Mouse (Mus musculus) lung, embryonic 15.5 days (tissue): Measurements from ENCODE around the gene Rfx4. TPM values are rescaled to one million over a fixed set of nuclear protein-coding genes. Genes with fewer than 3 reads are reported as not detected.

Experiments used
- ATAC-seq: fragments of 200-750 bp; cut with Nextera tagmentation; 2 replicates; pipeline ENCODE4 v1.8.0; 2017; ENCODE audit warnings: moderate number of reproducible peaks, borderline replicate concordance; ENCODE audit not compliant: low FRiP score, low TSS enrichment; ENCODE audit errors: extremely low read depth
- H3K27ac ChIP-seq: fragments of 300-500 bp; sonication (generic); 2 replicates; pipeline ENCODE4 v1.5.1; 2015; ENCODE audit warnings: moderate library complexity, mild to moderate bottlenecking, inconsistent platforms
- H3K27me3 ChIP-seq: fragments of 300-500 bp; sonication (generic); 2 replicates; pipeline ENCODE4 v1.6.1; 2015; ENCODE audit warnings: inconsistent platforms
- H3K36me3 ChIP-seq: fragments of 300-500 bp; sonication (generic); 2 replicates; pipeline ENCODE4 v1.6.1; 2015; ENCODE audit warnings: inconsistent platforms
- H3K4me1 ChIP-seq: fragments of 300-500 bp; sonication (generic); 2 replicates; pipeline ENCODE4 v1.6.1; 2015; ENCODE audit warnings: inconsistent platforms
- H3K4me2 ChIP-seq: fragments of 300-500 bp; sonication (generic); 2 replicates; pipeline ENCODE4 v1.6.1; 2015; ENCODE audit warnings: inconsistent platforms, mild to moderate bottlenecking, moderate library complexity
- H3K4me3 ChIP-seq: fragments of 300-500 bp; sonication (generic); 2 replicates; pipeline ENCODE4 v1.5.1; 2015; ENCODE audit warnings: mild to moderate bottlenecking, inconsistent platforms
- H3K9ac ChIP-seq: fragments of 300-500 bp; sonication (generic); 2 replicates; pipeline ENCODE4 v1.6.1; 2015; ENCODE audit warnings: inconsistent platforms
- H3K9me3 ChIP-seq: fragments of 300-500 bp; sonication (generic); 2 replicates; pipeline ENCODE4 v1.6.1; 2016; ENCODE audit warnings: inconsistent platforms
- WGBS: fragments of 180-500 bp; shearing (Covaris S2); methylation state at CpG from one replicate; pipeline ENCODE4 v1.1.7; 2015; 5-methylcytosine and 5-hydroxymethylcytosine counted together
- polyA plus RNA-seq: library from polyadenylated mRNA; unstranded; fragments of >200 nt; fragmentation: Nextera tagmentation; extraction: Ambion mirVana; gene quantifications from 2 replicates; pipeline ENCODE4 v1.2.1, GENCODE M21; 2015

Gene Rfx4
- polyA plus RNA-seq, 1 experiment from 2014 or later = not detected

DNA sequence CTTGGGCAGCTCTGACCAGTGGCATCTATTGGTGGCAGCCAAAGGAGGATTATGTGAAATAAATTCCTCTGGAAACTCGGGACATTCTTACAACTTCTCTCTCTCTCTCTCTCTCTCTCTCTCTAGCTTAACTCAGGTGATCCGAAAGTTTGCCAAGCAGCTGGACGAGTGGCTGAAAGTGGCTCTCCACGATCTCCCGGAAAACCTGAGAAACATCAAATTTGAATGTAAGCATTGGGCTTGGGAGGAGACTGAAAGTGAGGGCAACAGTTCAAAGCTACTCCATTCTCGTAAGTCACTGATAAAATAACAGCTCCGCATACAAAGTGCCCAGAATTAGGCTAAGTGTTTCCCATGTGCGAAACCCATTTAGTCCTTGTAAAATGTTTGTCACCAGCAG, 102.5 kb downstream of the Rfx4 start:
- Histone ChIP-seq H3K4me2 (peak overlapping the region; percentile 13; the same call in 1 of the 2 replicates), H3K9ac (no peak overlapping the region), H3K27ac (no peak overlapping the region), H3K4me3 (no peak overlapping the region), H3K9me3 (no peaks in the 10 kb centered on the region), H3K27me3 (peaks cover 20% of the 10 kb centered on the region; the same call in 1 of the 2 replicates), H3K4me1 (0 out of 2 replicates have a peak, but pooled peaks cover 6% of the 10 kb centered on the region), H3K36me3 (no peaks in the 10 kb centered on the region)
- 47% methylated on average over 8 of the region's 8 CpGs for WGBS
- ATAC-seq = no peak

DNA sequence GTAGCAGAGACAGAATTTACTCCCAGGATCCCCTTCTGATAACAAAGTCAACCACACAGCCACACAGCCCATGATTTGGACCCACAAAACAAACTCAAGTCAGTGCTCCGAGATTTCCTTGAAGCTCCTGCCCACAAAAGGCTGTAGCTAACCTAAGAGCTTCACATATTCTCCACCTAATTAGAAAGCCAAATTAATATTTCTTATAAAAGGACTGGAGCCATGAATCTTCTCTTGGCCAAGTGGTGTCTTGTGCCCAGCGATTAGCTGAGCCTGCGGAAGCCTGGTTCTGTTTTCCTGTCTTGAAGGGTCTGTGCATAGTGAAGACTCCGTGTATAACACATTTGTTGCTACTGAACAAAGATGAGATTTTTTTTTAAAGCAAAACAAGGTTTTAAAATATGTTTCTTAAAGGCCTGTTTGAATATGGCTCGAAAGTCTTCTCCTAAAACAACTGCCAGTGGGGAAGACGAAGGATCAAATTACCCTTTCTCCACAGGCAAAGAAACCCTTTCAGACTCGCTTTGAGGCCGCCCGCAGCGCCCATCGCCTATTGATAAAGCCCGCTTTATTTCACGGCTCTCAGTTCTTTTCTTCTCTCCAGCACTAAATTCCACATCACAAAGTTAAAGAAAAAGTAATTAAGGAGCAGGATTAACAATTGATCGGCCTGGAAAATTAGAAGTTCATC, 103.1 kb downstream of the Rfx4 start:
- H3K27ac ChIP-seq = no peak overlapping the region
- H3K9ac ChIP-seq = no peak overlapping the region
- H3K36me3 ChIP-seq = no peaks in the 10 kb centered on the region
- H3K4me3 ChIP-seq = no peak overlapping the region
- no peak for ATAC-seq
- peak overlapping the region; percentile 13; the same call in 1 of the 2 replicates for H3K4me2 ChIP-seq
- H3K4me1 ChIP-seq = 0 out of 2 replicates have a peak, but pooled peaks cover 6% of the 10 kb centered on the region
- H3K9me3 ChIP-seq = no peaks in the 10 kb centered on the region
- WGBS = 25% methylated on average over 14 of the region's 14 CpGs
- H3K27me3 ChIP-seq = peaks cover 16% of the 10 kb centered on the region; the same call in 1 of the 2 replicates

DNA sequence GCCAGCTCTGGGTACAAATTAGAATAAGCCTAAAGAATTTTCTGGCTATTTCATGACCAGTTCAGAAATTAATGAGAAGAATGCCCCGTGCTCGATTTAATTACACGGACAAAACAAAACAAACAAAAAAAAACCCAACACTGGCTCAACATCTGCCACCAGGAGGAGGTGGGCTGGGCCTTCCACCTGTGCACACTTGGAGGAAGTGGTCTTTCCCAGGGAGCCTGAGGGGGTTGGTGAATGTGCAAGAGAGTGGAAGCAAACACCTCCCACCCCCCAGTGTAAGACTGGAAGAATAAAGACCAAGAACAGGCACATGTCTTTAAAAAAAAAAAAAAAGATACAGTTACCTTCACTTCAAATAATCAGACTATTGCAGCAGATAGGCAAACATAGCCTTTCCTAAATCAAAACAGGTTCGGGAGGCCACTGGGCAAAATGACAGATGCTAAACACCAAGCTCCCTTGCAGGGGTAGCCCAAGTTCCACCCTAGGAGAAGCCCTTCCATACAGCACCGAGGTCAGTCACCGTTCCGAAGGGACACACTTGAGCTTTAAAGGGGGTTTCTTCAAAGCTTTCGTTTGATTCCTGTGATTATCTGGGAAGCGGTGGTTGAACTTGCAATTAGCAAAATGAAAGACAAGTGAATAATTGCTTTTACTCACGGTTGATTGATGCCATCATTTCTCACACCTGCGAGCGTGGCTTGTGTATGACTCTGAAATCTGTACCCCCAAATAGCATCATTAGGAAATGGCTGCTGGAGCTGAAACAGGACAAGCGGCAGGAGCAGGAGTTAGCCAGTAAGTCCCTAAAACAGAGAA, 103.9 kb downstream of the Rfx4 start:
- H3K4me2 ChIP-seq = no peak overlapping the region
- H3K9me3 ChIP-seq = no peaks in the 10 kb centered on the region
- no peak overlapping the region for H3K4me3 ChIP-seq
- ATAC-seq = no peak
- no peak overlapping the region for H3K27ac ChIP-seq
- WGBS = 51% methylated on average over 13 of the region's 13 CpGs
- no peaks in the 10 kb centered on the region for H3K36me3 ChIP-seq
- peaks cover 12% of the 10 kb centered on the region; the same call in 1 of the 2 replicates for H3K27me3 ChIP-seq
- H3K4me1 ChIP-seq = 0 out of 2 replicates have a peak, but pooled peaks cover 6% of the 10 kb centered on the region
- no peak overlapping the region for H3K9ac ChIP-seq

GRCm38 (mm10) chr10:84863488-84863887, 107.6 kb downstream of the Rfx4 start:
- no peaks in the 10 kb centered on the region for H3K36me3 ChIP-seq
- WGBS = 87% methylated on average over 6 of the region's 6 CpGs
- H3K27ac ChIP-seq = no peak overlapping the region
- no peak overlapping the region for H3K4me3 ChIP-seq
- H3K9ac ChIP-seq = no peak overlapping the region
- 0 out of 2 replicates have a peak, but pooled peaks cover 6% of the 10 kb centered on the region for H3K4me1 ChIP-seq
- no peaks in the 10 kb centered on the region for H3K9me3 ChIP-seq
- no peak overlapping the region for H3K4me2 ChIP-seq
- peaks cover 7% of the 10 kb centered on the region; the same call in 1 of the 2 replicates for H3K27me3 ChIP-seq
- no peak for ATAC-seq

DNA sequence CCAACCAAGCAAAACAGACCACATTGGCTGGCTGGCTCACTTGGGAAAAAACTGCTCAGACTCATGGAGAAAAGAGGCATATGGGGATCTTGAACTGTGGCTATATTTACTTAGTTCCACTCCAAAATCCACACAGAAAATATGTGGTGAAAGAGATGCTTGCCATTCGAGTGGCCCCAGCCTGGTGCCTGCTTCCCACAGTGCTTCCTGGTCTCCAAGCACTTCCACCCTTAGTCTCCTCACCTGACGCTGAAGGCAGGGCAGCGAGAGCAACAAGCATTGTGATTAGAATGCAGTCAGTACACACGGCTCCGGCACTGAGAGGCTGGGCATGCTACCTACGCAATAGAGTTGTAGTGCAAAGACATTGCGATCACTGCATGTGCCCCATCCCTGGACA, 111.7 kb downstream of the Rfx4 start:
- no peaks in the 10 kb centered on the region for H3K27me3 ChIP-seq
- no peak overlapping the region for H3K27ac ChIP-seq
- H3K4me2 ChIP-seq = no peak overlapping the region
- H3K9me3 ChIP-seq = no peaks in the 10 kb centered on the region
- H3K4me1 ChIP-seq = no peaks in the 10 kb centered on the region
- ATAC-seq = no peak
- WGBS = 69% methylated on average over 7 of the region's 7 CpGs
- H3K4me3 ChIP-seq = no peak overlapping the region
- no peak overlapping the region for H3K9ac ChIP-seq
- no peaks in the 10 kb centered on the region for H3K36me3 ChIP-seq

DNA sequence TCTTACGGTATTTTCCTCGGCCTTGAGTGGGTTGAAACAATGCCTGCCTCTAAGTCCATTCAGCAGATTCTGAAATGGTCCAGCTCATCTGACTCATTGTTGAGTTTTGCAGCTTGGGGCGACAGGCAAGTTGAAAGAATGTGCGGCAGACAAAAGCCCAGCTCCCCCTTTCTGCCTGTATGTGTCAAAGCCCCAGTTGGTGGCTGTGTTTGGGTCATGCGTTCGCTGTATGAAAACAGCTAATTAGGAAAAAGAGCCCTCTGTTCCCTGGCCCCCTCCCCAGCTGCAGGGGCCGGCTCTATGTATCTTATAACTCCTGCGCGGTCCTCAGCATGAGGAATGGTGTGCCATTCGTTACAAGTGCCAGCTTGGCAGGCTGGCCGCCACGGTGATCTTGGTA, 115.4 kb downstream of the Rfx4 start:
- H3K27ac ChIP-seq = no peak overlapping the region
- H3K9me3 ChIP-seq = no peaks in the 10 kb centered on the region
- H3K36me3 ChIP-seq = no peaks in the 10 kb centered on the region
- H3K4me2 ChIP-seq = no peak overlapping the region
- no peak overlapping the region for H3K9ac ChIP-seq
- H3K27me3 ChIP-seq = no peaks in the 10 kb centered on the region
- H3K4me1 ChIP-seq = no peaks in the 10 kb centered on the region
- WGBS = 58% methylated on average over 12 of the region's 12 CpGs
- H3K4me3 ChIP-seq = no peak overlapping the region
- ATAC-seq = no peak

DNA sequence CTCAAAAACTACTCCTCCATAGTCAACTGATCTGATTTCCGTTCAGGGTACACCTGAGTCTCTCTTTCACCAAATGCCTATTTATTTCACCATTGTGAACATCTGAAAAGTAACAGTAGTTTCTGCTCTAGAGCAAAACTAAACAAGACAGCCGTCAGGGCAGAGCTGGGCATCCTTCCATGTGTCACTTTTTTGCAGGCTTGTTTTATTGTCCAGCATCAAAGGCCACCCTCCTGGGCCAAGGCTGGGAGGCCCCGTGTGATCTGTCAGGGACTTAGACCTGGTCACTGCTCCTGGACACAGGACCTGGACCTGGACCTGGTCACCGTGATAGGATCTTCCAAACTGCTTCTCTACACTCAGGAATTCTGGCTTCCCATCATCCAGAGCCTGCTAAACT, 116.1 kb downstream of the Rfx4 start:
- Histone ChIP-seq H3K27me3 (no peaks in the 10 kb centered on the region), H3K4me3 (no peak overlapping the region), H3K36me3 (no peaks in the 10 kb centered on the region), H3K27ac (no peak overlapping the region), H3K9ac (no peak overlapping the region), H3K9me3 (no peaks in the 10 kb centered on the region), H3K4me2 (no peak overlapping the region), H3K4me1 (no peaks in the 10 kb centered on the region)
- WGBS = 72% methylated on average over 4 of the region's 4 CpGs
- ATAC-seq = no peak

DNA sequence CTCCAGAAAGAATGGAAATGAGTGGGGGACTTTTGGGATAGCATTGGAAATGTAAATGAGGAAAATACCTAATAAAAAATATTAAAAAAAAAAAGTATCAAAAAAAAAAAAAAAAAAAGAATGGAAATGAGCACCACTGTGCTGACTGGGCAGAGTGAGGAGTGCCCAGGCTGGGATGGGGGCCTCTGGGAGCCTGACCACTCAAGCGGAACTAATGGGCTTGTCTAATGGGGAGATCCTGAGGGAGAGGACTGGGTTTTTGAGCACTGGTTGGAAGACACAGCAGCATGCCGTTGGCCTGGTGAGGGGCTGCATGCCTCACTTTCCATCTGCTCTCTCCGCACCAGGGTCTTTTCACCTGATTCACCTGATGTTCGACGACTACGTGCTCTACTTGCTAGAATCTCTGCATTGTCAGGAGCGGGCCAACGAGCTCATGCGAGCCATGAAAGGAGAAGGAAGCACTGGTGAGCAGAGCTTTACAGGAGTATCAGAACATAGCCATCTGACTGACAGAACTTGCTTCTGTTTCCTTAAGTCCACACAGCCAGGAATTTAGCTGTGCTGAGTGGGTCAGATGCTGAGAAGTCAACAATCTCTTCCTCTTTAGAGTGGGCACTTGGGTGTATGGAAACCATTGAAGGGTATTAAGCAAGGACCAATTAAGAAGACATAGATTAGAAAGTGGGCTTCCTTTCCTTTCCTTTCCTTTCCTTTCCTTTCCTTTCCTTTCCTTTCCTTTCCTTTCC, 124.1 kb downstream of the Rfx4 start:
- H3K4me1 ChIP-seq = no peaks in the 10 kb centered on the region
- H3K4me3 ChIP-seq = no peak overlapping the region
- H3K9ac ChIP-seq = no peak overlapping the region
- no peaks in the 10 kb centered on the region for H3K9me3 ChIP-seq
- H3K27ac ChIP-seq = no peak overlapping the region
- no peaks in the 10 kb centered on the region for H3K36me3 ChIP-seq
- H3K4me2 ChIP-seq = no peak overlapping the region
- ATAC-seq = no peak
- no peaks in the 10 kb centered on the region for H3K27me3 ChIP-seq
- 66% methylated on average over 9 of the region's 9 CpGs for WGBS

- no peaks in the 10 kb centered on the region for H3K27me3 ChIP-seq
- no peaks in the 10 kb centered on the region for H3K9me3 ChIP-seq
- no peaks in the 10 kb centered on the region for H3K36me3 ChIP-seq
- H3K27ac ChIP-seq = no peak overlapping the region
- WGBS = 69% methylated on average over 2 of the region's 2 CpGs
- H3K4me2 ChIP-seq = no peak overlapping the region
- no peak for ATAC-seq
- H3K4me1 ChIP-seq = peaks cover 16% of the 10 kb centered on the region
- no peak overlapping the region for H3K9ac ChIP-seq
- no peak overlapping the region for H3K4me3 ChIP-seq
Measured at GRCm38 (mm10) chr10:84882528-84882927, 126.7 kb downstream of the Rfx4 start.

- Histone ChIP-seq H3K36me3 (no peaks in the 10 kb centered on the region), H3K4me1 (peaks cover 16% of the 10 kb centered on the region), H3K9me3 (no peaks in the 10 kb centered on the region), H3K27me3 (no peaks in the 10 kb centered on the region; the same call in 1 of the 2 replicates), H3K4me2 (no peak overlapping the region), H3K27ac (no peak overlapping the region), H3K9ac (no peak overlapping the region), H3K4me3 (no peak overlapping the region)
- no peak for ATAC-seq
- 45% methylated on average over 5 of the region's 5 CpGs for WGBS
Measured at GRCm38 (mm10) chr10:84885341-84885884, 129.6 kb downstream of the Rfx4 start.

DNA sequence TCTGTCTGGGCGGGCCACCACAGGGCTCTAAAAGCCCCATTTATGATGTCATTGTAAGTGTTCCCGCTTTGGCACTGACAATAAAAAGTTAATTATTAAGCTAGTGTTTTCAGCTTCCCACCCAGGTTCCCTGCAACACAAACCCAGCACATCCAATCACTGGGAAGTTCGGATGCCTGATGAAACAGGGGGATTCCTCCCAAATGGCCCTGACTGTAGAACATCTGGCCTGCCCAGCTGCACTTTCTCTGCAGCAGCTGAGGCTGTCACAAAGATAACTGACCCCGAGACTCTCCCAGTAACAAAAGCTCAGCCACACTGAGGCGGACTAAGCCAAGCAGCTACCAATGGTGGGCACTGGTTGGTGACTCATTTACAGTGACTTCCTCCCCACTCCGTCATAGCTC, 130.4 kb downstream of the Rfx4 start:
- Histone ChIP-seq H3K9ac (no peak overlapping the region), H3K4me3 (no peak overlapping the region), H3K36me3 (no peaks in the 10 kb centered on the region), H3K27ac (no peak overlapping the region), H3K9me3 (no peaks in the 10 kb centered on the region), H3K4me2 (peak overlapping the region; percentile 29), H3K4me1 (peaks cover 16% of the 10 kb centered on the region), H3K27me3 (no peaks in the 10 kb centered on the region; the same call in 1 of the 2 replicates)
- WGBS = 8% methylated on average over 6 of the region's 6 CpGs
- ATAC-seq = peak; percentile 91
